Mouse (Mus musculus): ENCODE results near the gene Cldn13.

DNA sequence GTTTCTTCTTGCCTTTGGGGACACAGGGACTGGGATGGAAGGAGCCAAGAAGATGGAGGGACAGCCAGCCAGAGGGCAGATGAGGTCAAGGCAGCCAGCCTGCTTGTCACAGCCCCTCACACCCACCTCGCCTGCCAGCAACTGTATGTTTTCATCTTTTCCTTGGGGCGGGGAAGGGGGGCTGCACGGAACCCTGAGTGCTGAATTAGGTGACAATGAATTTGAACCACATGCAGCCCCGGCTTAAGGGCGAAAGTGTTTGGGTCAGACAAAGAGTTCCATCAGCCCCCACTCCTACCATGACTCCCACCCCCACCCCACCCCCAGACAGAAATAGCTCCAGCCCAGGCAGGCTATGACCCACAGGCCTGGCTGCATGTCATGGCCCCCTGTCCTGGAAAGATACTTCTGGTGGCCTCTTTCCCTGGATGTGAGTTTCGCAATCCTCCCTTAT lies 24.7 kb downstream of the Cldn13 start:
- TF ChIP-seq CTCF (IDR thresholded peaks at IDR 0.05; ENCODE audit: low read depth, low read length) (no peak), POLR2AphosphoS5 (IDR thresholded peaks at IDR 0.05; ENCODE audit: insufficient replicate concordance, low read depth, low read length) (no peak)

Measured in G1E (cell line).